Mouse (Mus musculus): ENCODE data around the gene 1700022I11Rik. TPM values are rescaled to one million over a fixed set of nuclear protein-coding genes. Genes with fewer than 3 reads are reported as not detected.
"Not testable (repeated sequence)": the region's sequence is repeated elsewhere in the genome, so short reads cannot be mapped to it uniquely, and the experiment has no call there.

Gene 1700022I11Rik
- polyA plus RNA-seq, 1 experiment = not detected

DNA sequence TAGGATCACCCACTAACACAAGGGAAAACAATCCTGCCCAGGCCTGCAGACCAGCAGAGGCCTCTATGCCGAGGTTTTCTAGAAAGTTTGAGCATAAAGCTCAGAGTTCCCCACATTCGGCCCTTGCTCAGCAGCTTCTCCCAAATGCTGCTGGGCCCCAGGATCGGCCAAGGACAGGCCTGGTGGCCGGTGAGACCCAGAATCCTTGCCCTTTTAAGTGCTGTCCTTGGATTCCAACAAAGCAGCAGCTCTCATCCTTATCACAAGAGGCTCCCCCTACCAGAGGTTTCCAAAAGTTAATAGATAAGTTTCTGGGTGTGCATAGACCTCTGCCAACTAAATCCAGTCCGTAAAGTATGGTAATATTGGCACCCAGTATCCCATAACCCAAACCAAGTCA is 4.5 kb downstream of the 1700022I11Rik start:
- Histone ChIP-seq H3K4me1 (ENCODE audit: control insufficient read depth, insufficient read depth, insufficient read length, low read length) (no peaks in the 10 kb centered on the region), H3K27ac (ENCODE audit: insufficient read depth, low read depth, low read length) (no peak overlapping the region), H3K27me3 (ENCODE audit: control insufficient read depth, insufficient read depth, low read length) (no peaks in the 10 kb centered on the region), H3K36me3 (ENCODE audit: control insufficient read depth, insufficient read depth, low read length) (peaks cover 6% of the 10 kb centered on the region), H3K4me3 (ENCODE audit: low read depth, low read length) (no peak overlapping the region)
- WGBS = 76% methylated on average over 5 of the region's 5 CpGs
- TF ChIP-seq POLR2A (IDR thresholded peaks at IDR 0.05; ENCODE audit: low read depth, low read length) (no peak), CTCF (IDR thresholded peaks at IDR 0.05; ENCODE audit: extremely low read depth, insufficient read length, insufficient replicate concordance, low read depth, low read length) (no peak)

DNA sequence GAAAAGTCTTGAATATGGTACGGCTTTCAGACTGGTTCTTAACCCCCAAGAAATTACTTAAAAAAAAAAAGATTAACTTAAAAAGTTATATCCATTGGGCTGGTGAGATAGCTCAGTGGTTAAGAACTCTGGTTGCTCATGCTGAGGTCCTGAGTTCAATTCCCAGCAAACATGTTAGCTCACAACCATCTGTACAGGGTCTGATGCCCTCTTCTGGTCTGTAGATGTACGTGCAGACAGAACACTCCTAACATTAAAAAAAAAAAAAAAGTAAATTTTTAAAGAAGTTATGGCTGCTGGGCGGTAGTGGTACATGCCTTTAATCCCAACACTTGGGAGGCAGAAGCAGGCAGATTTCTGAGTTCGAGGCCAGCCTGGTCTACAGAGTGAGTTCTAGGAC is 8.7 kb downstream of the 1700022I11Rik start:
- Histone ChIP-seq H3K36me3 (ENCODE audit: control insufficient read depth, insufficient read depth, low read length) (peaks cover 32% of the 10 kb centered on the region), H3K27ac (ENCODE audit: insufficient read depth, low read depth, low read length) (no peak overlapping the region), H3K4me1 (ENCODE audit: control insufficient read depth, insufficient read depth, insufficient read length, low read length) (no peaks in the 10 kb centered on the region), H3K4me3 (ENCODE audit: low read depth, low read length) (no peak overlapping the region), H3K27me3 (ENCODE audit: control insufficient read depth, insufficient read depth, low read length) (no peaks in the 10 kb centered on the region)
- TF ChIP-seq POLR2A (IDR thresholded peaks at IDR 0.05; ENCODE audit: low read depth, low read length) (no peak), CTCF (IDR thresholded peaks at IDR 0.05; ENCODE audit: extremely low read depth, insufficient read length, insufficient replicate concordance, low read depth, low read length) (no peak)
- 89% methylated on average over 4 of the region's 4 CpGs for WGBS

DNA sequence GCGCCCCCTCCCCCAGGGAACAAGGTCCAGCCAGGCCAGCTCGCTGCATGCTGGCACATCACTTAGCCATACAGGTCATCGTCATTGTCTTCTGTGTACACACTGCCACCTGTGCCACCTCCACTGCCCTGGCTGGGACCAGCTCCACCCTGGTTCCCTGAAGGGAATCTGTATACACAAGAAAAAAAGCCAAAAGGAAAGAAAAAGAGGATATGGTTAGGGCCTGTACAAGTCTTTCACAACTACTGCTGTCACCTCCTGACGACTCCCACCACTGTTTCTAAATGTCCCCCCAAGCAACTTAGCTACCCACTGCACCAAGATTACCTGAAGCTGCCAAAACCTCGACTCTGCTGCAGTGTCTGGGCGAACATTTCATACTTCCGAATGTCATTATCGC is 11.1 kb downstream of the 1700022I11Rik start:
- not testable (repeated sequence) for H3K27me3 ChIP-seq (ENCODE audit: control insufficient read depth, insufficient read depth, low read length); H3K4me3 ChIP-seq (ENCODE audit: low read depth, low read length); H3K27ac ChIP-seq (ENCODE audit: insufficient read depth, low read depth, low read length); H3K4me1 ChIP-seq (ENCODE audit: control insufficient read depth, insufficient read depth, insufficient read length, low read length)
- 74% methylated on average over 8 of the region's 8 CpGs for WGBS
- H3K36me3 ChIP-seq (ENCODE audit: control insufficient read depth, insufficient read depth, low read length) = peaks cover 53% of the 10 kb centered on the region

DNA sequence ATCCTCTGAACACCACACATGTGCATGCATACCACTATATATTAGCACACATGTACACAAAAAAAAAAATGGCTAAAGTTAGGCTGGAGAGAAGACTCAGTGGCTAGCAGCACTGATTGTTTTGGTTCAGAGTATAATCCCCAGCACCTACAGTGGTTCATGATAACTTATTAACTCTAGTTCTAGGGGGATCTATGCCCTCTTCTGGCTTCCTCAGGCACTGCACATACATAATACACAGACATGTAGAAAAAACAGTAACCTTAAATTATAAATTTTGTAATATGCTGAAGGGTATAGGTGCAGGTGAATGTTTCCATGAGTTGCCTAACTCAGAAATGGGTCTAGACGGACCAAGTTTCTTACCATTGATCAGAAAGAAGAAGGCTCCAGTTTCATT is 18.9 kb downstream of the 1700022I11Rik start:
- H3K36me3 ChIP-seq (ENCODE audit: control insufficient read depth, insufficient read depth, low read length) = peaks cover 85% of the 10 kb centered on the region
- no peaks in the 10 kb centered on the region for H3K27me3 ChIP-seq (ENCODE audit: control insufficient read depth, insufficient read depth, low read length)
- no peak overlapping the region for H3K27ac ChIP-seq (ENCODE audit: insufficient read depth, low read depth, low read length)
- H3K4me1 ChIP-seq (ENCODE audit: control insufficient read depth, insufficient read depth, insufficient read length, low read length) = no peaks in the 10 kb centered on the region
- no peak overlapping the region for H3K4me3 ChIP-seq (ENCODE audit: low read depth, low read length)
- no peak for TF ChIP-seq CTCF (IDR thresholded peaks at IDR 0.05; ENCODE audit: extremely low read depth, insufficient read length, insufficient replicate concordance, low read depth, low read length)
- TF ChIP-seq POLR2A (IDR thresholded peaks at IDR 0.05; ENCODE audit: low read depth, low read length) = no peak
- 92% methylated on average over 1 of the region's 1 CpGs for WGBS

DNA sequence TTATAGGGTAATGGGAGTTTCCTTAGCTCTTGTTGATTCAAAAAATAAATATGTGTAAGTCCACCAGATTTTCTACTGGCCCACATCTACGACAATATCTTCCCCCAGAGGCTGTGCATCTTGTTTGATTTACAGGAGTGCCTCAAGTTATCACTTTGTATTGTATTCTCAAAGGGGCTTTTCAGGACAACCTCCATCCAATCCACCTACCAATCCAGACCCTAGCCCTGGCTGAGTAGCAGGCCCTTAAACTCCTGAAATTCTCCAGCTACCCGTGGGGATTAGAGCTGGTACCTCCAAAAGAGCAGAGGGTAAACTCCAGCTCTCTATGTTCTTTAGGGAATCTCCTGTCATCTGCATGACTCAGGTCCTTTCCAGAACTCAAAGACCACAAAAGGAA is 28.6 kb downstream of the 1700022I11Rik start:
- H3K36me3 ChIP-seq (ENCODE audit: control insufficient read depth, insufficient read depth, low read length) = peaks cover 26% of the 10 kb centered on the region
- H3K4me3 ChIP-seq (ENCODE audit: low read depth, low read length) = no peak overlapping the region
- no peaks in the 10 kb centered on the region for H3K27me3 ChIP-seq (ENCODE audit: control insufficient read depth, insufficient read depth, low read length)
- no peak for TF ChIP-seq CTCF (IDR thresholded peaks at IDR 0.05; ENCODE audit: extremely low read depth, insufficient read length, insufficient replicate concordance, low read depth, low read length)
- TF ChIP-seq POLR2A (IDR thresholded peaks at IDR 0.05; ENCODE audit: low read depth, low read length) = no peak
- no peak overlapping the region for H3K27ac ChIP-seq (ENCODE audit: insufficient read depth, low read depth, low read length)
- 28% methylated on average over 2 of the region's 2 CpGs for WGBS
- peaks cover 7% of the 10 kb centered on the region for H3K4me1 ChIP-seq (ENCODE audit: control insufficient read depth, insufficient read depth, insufficient read length, low read length)

DNA sequence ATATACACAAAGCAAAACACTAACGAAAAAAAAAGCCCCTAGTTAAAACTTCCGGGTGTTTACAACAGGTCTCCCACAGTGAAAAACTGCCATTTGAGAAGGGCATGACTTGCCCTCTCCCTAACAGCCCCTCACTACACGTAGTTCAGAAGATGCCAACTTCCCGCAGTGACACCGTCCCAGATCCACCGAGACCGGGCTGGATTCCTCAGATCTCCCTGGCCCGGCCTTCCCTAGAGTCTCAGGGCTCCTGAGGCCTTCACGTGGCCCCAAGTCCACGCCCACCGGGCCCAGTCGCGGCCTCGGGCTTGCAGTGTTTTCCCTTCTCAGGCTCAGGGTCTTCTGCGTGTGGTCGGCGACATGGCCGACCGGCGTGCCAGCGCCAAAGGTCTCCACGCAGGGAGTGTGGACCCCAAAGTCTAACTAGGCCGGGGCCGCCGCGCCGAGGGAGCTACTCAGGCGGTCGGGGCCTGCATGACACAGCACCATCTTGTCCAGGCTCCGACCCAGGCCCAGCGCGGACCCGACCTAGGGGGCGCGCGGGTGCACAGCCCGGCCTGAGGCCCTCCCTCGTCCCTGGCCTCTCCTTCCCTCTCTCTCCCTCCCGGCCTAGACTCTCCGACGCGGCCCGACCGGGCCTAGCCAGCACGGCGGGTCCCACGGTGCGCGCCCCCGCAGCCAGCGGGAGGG is 30.2 kb downstream of the 1700022I11Rik start:
- no peak for TF ChIP-seq CTCF (IDR thresholded peaks at IDR 0.05; ENCODE audit: extremely low read depth, insufficient read length, insufficient replicate concordance, low read depth, low read length)
- no peak; the same call in 1 of the 2 replicates for TF ChIP-seq POLR2A (IDR thresholded peaks at IDR 0.05; ENCODE audit: low read depth, low read length)
- Histone ChIP-seq H3K27me3 (ENCODE audit: control insufficient read depth, insufficient read depth, low read length) (no peaks in the 10 kb centered on the region), H3K4me1 (ENCODE audit: control insufficient read depth, insufficient read depth, insufficient read length, low read length) (peaks cover 12% of the 10 kb centered on the region), H3K27ac (ENCODE audit: insufficient read depth, low read depth, low read length) (peak overlapping the region; percentile 96), H3K36me3 (ENCODE audit: control insufficient read depth, insufficient read depth, low read length) (peaks cover 10% of the 10 kb centered on the region), H3K4me3 (ENCODE audit: low read depth, low read length) (peak overlapping the region; percentile 100)
- WGBS = under 1% methylated on average over 50 of the region's 51 CpGs

DNA sequence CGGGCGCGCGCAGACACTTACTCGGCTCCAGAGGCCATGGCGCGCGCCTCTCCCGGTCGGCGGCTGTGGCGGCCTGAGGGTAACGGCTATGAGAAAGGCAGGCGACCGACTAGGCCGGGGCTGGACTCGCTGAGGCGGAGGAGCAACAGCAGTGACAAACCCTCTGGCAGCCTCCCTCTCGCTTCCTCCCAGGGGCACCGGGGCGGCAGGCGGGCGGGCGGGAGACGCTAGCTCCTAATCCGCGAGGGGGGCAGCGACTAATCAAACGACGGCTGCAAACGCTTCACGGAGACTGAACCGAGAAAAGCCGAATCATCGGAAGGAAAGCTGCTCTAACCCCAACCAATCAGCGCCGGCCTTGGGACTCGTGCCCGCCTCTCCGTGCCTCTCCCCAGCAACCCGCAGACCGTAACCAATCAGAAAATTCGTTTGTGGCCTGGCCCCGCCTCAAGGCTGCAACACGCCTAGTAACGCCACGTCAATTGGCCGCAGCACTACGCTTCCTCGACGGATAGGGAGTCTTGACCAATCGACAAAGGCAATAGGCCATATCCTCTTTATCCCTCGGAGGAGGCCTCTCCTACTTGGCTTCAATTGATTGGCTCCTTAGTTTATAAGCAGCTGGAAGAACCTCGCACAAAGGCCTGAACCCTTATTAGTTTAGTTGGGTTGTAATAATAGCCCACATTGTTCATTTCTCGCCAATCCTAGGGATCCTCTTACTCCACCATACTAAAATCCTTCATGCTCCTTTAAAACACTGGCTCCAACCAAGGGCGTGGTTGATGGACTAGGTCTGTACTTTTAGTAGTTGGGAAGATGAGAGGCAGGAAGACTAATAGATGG is 31.0 kb downstream of the 1700022I11Rik start, which contains the start of gene Vcp:
Vcp (minus strand) TSS at position 367 of the 846 bp plus-strand sequence.
- WGBS = 1% methylated on average over 49 of the region's 56 CpGs
- H3K27me3 ChIP-seq (ENCODE audit: control insufficient read depth, insufficient read depth, low read length); H3K36me3 ChIP-seq (ENCODE audit: control insufficient read depth, insufficient read depth, low read length): not testable (repeated sequence)
- Histone ChIP-seq H3K4me3 (ENCODE audit: low read depth, low read length) (peak within 1 kb of the TSS; percentile 100), H3K27ac (ENCODE audit: insufficient read depth, low read depth, low read length) (peak within 1 kb of the TSS; percentile 96), H3K4me1 (ENCODE audit: control insufficient read depth, insufficient read depth, insufficient read length, low read length) (peaks cover 12% of the 10 kb centered on the region)

Measured in small intestine, adult 2 months (tissue).